Mouse (Mus musculus) liver, embryonic 14 days (tissue): Measurements from ENCODE around the gene Opalin. TPM values are rescaled to one million over a fixed set of nuclear protein-coding genes. Genes with fewer than 3 reads are reported as not detected.

ENCODE experiments used
- polyA plus RNA-seq: library from polyadenylated mRNA; depleted of rRNA; stranded (reverse); fragments of >200 nt; gene quantifications from 2 replicates; pipeline ENCODE4 v1.2.3, GENCODE M21; 2012; rRNA removed

Gene Opalin
- polyA plus RNA-seq = not detected in 2 replicates

DNA sequence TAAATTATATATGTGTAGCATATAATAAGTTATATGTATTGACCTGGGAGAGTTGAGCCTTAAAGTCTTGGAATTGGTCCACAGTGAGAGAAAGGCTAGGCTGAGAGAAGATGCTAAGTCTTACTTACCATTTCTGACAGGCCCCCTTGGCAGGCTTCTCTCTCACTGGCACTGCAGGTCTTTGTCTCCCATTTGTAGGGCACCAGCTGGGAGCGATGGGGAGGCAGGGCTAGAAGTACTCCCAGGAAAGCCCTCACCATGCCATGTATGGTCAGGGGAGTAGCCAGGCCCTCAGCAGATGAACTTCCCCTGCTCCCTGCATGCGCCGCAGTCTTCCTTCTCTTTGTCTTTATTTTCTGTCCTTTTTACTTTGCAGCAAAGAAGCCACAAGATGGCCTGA is at the start of gene Opalin:
TSS of gene Opalin (minus strand) at position 208 of the 400 bp plus-strand sequence.

DNA sequence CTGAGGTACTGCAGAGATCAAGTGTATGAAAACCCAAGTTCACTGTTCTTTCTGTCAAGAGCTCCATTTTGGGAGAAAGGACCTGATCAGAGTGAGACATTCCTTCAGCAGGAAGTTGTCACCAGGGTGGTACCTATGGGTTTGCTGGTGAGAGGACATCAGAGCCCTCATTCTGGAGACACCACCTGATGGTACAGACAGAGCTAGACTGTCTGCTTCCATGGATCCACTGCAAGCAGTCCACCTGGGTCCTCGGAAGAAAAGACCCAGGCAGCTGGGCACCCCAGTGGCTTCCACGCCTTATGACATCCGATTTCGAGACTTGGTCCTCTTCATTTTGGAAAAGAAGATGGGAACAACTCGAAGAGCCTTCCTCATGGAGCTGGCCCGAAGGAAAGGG is 47.7 kb downstream of the Opalin start, which contains the start of gene Dntt:
TSS of gene Dntt (plus strand) at position 57 of the 400 bp plus-strand sequence.

Other genes with a start within 250 kb of the Opalin start
- 2.9 and 4.0 TPM in 2 replicates for gene Ccnj, start 245.8 kb downstream of the Opalin start, polyA plus RNA-seq
- gene Zfp518a, start 182.4 kb downstream of the Opalin start, polyA plus RNA-seq = 2.7 and 3.4 TPM in 2 replicates
- gene Blnk, start 82.6 kb downstream of the Opalin start, polyA plus RNA-seq = 0.48 and 0.68 TPM in 2 replicates
- gene Dntt, start 47.8 kb downstream of the Opalin start, polyA plus RNA-seq = 0.02 TPM in 1 of 2 replicates, not detected in the other
- gene Tll2, start 129.7 kb upstream of the Opalin start, polyA plus RNA-seq = 0.01 TPM in 1 of 2 replicates, not detected in the other
- gene Tm9sf3, start 186.9 kb upstream of the Opalin start, polyA plus RNA-seq = 36.4 and 41.4 TPM in 2 replicates